Mouse (Mus musculus) gonadal fat pad, adult 2 months (tissue): ENCODE results near the gene Tor1aip2. TPM values are rescaled to one million over a fixed set of nuclear protein-coding genes. Genes with fewer than 3 reads are reported as not detected.
"Not testable (repeated sequence)": the region's sequence is repeated elsewhere in the genome, so short reads cannot be mapped to it uniquely, and the experiment has no call there.

Source experiments
- DNase-seq: peaks from one replicate; pipeline ENCODE4 v3.0.0-alpha.2; 2012; ENCODE audit warnings: low read depth
- polyA plus RNA-seq: library from polyadenylated mRNA; depleted of rRNA; stranded (reverse); fragments of >200 nt; gene quantifications from 2 replicates; pipeline ENCODE4 v1.2.3, GENCODE M21; 2012; rRNA removed

The Tor1aip2 gene
- 78.7 and 96.4 TPM in 2 replicates for polyA plus RNA-seq

GRCm38 (mm10) chr1:156035269-156035929 lies at the start of gene Tor1aip2:
TSS of gene Tor1aip2 (plus strand) at chr1:156035403.
- DNase-seq = no peak

GRCm38 (mm10) chr1:155987625-155988024 lies 47.6 kb upstream of the Tor1aip2 start:
- no peak for DNase-seq

DNA sequence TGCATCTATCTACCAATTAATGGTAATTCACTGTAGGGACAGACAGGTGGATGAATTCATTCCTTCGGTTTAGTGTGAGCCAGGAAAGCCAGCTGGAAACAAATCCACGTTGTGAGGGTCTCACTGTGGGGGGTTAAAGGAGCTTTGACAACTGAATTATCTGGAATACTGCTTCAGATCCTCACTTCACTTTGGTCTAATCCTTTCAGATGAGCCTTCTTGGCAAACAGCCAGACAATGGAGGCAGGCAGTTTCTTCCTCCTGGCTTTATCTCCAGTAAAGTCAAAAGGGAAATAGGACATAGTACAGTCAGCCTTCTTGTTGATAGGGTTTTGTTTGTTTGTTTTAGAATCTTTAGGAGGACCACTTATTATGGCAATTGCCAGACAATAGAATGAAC lies 45.8 kb upstream of the Tor1aip2 start:
- DNase-seq = no peak

DNA sequence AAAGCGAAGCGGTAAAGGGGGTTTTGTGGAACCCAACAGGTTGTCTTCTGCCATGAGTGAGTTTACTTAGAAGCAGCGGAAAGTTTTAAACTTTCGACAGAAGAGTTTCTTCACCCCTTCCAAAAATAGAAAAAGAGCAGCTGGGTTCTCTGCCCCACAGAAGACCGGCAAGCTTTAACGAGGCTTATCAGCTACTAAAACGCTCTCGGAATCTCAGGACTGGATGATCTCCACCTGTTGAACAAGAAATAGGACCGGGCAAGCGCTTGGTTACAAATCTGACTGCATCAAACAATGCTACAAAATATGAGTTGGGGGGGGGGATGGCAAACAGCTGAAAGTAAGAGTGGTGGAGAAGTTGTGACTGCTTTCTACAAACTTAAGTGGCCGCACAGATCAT lies 44.8 kb upstream of the Tor1aip2 start:
- DNase-seq = no peak

DNA sequence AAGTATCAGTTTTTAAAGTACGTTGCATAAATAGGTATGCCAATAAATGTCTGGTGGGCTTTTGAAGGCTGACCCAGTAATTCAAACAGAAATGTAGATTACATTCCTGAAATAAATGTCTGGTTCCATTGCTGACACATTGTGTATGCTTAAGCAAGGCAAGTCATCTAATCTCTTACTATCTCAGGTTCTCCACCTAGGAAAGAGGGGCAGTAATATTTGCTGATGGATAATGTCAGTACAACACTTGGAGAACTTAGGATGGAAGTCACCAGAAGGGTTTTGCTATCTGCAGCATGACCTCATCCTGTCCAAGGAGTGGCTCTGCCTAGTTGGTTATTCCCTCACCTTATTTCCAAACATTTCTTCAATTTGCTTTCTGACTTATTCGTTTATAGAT lies 40.7 kb upstream of the Tor1aip2 start:
- DNase-seq = no peak

GRCm38 (mm10) chr1:155995612-155996011 lies 39.6 kb upstream of the Tor1aip2 start:
- DNase-seq = no peak

DNA sequence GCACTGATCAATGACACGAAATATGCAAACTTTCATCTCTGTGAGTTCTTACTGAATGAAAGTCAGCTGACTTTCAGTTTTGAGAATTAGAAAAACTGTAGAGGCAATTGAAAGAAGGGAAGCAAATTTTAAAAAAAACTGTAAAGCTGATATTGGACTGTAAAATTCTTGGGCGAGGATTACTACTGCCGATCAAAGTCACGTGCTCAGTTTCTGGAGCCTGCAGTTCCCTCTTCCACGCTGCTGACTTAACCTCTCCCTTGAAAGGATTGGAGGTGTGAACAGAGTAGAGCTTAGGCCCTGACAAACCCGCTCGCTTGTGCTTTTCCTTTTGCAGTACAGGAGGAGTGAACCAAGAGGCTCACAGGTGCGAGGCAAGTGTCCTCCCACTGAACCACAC lies 32.8 kb upstream of the Tor1aip2 start:
- DNase-seq = no peak

- DNase-seq = no peak
Measured at GRCm38 (mm10) chr1:156003201-156003935, 31.8 kb upstream of the Tor1aip2 start.

GRCm38 (mm10) chr1:156005906-156006305 lies 29.3 kb upstream of the Tor1aip2 start:
- no peak for DNase-seq

GRCm38 (mm10) chr1:156009003-156009402 lies 26.2 kb upstream of the Tor1aip2 start:
- no peak for DNase-seq

- DNase-seq = no peak
Measured at GRCm38 (mm10) chr1:156019800-156020199, 15.4 kb upstream of the Tor1aip2 start.

DNA sequence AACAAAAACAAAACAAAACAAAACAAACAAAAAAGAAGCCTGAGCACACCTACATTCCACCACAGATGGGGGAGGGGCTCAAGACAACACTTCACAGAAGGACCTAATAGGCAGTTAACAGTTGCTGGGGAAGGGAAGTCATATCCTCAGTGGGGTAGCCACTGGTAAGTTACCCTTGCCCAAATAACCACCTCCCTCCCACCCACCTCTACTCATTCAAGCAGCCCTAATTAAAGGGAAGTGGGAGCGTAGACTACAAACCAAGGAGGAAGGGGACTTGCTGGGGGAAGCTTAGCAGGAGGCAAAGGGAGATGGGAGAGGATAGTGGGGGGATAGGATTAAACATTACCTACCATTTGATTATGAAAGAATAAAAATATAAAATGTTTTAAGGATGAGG lies 14.8 kb upstream of the Tor1aip2 start:
- no peak for DNase-seq

DNA sequence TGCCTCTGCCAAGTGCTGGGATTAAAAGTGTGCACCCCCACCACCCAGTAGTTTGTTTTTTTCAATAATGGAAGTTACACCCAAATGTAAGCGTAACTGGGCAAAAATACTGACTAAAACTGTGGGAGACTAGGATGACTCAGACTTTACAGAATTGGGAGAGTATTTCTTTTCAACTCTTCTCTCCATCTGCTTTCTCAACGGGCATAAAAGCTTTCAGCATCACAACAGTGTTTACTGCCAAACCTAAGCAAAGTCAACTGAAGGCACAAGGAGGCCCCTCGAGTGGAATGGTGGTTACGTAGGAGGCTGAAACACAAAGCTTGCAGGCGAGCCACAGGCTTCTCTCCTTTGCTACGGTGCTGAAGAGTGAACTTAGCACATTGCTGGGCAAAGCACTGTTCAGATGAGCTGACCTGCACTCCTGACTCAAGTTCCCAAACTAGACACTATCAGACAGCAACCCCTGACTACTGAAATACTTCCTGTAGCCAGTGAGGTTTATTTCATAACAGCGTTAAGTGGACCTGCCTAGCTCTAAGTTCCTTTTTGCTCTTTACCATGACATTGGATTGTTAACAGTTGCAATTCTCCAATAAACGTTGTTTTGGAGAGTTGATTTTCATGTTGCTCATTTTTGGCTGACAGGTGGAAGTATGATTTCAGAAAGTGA lies 10.2 kb upstream of the Tor1aip2 start:
- no peak for DNase-seq

DNA sequence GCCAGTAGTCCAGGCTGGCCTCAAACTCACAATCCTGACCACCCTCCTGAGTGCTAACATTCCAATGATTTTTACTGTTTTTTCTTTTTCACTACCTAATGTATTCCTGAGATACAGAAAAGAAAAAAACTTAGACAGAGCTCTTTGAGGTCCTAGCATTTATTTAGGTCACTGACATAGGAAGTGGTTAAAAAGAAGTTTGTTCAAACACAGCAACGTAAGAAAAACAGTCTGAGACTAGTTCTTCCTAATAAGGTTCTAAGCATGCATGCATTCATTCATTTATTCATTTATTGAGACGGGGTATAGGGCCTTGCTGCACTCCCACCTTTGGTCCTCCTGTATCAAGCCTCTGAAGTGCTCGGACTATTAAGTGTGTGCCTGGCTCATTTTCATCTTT lies 7.4 kb upstream of the Tor1aip2 start:
- no peak for DNase-seq

DNA sequence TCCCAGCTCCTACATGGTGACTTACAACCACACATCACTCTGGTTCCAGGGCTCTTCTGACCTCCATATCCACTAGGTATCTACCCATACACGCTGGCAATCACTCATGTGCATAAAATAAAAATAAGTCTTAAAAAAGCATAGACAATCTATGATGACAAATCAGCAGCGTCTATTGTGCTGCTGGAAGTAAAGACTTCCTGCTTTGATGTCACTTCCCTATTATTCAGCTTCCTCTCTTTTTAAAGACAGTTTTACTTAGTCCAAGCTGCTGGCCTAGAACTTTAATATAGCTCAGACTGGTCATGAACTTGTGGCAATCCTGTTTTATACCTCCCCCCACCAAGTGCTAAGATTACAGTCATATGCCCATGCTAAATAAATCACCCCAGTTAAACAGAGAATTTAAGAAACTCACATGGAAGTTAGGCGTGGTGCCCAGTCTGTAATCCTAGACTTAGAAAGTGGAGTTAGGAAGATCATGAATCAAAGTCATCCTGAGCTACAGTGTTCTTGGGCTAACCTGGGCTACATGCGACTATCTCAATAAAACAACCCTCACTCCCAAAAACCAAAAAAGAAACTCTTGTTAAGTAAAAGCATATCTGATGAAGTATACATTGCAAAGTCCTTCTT lies 6.7 kb upstream of the Tor1aip2 start:
- no peak for DNase-seq

DNA sequence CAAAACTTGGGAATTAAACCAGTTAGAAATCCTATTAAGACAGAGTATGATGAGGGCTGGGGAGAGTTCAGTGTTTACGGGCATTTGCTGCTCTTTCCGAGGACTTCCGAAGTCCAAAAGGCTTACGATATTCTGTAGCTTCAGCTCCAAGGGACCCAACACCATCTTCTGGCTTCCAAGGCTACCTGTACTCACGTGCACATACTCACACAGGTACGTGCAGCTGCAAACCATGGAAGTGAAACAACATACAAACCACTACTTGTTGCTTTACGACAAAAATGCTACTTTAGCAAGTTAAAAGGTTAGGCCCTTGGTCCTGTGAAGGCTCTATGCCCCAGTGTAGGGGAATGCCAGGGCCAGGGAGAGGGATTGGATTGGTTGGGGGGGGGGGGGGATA lies 1.3 kb upstream of the Tor1aip2 start:
- no peak for DNase-seq

- DNase-seq = no peak
Measured at GRCm38 (mm10) chr1:156034661-156035060, 542 bp upstream of the Tor1aip2 start.

GRCm38 (mm10) chr1:156035930-156036737 lies 931 bp downstream of the Tor1aip2 start, which contains the start of gene Tor1aip1:
TSS of gene Tor1aip1 (minus strand) at chr1:156036480.
- peak; percentile 85 for DNase-seq

DNA sequence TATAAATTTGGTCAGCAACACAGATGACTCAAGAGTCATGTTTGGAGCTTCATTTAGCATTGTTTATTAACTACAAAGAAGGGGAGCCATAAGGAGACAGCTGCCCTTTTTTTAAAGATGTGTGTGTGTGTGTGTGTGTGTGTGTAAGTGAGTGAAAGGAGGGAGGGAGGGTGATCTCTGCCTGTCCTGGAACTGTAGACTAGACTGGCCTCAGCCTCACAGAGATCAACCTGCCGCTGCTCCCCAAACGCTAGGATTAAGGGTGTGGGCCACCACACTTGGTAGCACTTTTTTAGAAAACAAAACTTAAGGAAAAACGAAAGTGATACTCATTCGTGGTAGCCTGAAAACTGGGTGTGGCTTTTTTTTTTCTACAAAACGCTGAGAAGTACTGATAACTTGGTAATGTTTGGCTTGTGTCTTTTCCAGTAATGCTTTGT lies 2.0 kb downstream of the Tor1aip2 start:
- no peak for DNase-seq

DNA sequence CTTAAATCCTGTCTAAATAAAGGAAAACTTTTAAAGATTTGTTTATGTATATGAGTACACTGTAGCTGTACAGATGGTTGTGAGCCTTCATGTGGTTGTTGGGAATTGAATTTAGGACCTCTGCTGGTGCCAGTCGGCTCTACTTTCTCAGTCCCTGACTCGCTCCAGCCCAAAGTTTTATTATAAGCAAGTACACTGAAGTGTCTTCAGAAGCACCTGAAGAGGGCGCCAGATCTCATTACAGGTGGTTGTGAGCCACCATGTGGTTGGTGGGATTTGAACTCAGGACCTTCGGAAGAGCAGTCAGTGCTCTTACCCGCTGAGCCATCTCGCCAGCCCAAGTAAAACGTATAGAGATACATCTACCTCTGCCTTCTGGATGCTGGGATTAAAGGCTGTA lies 4.8 kb downstream of the Tor1aip2 start:
- DNase-seq = not testable (repeated sequence)

- DNase-seq = no peak
Measured at GRCm38 (mm10) chr1:156040731-156041401, 5.7 kb downstream of the Tor1aip2 start.
